Mouse (Mus musculus): ENCODE data around the gene Gm7982. TPM values are rescaled to one million over a fixed set of nuclear protein-coding genes. Genes with fewer than 3 reads are reported as not detected.
"Not testable (repeated sequence)": the region's sequence is repeated elsewhere in the genome, so short reads cannot be mapped to it uniquely, and the experiment has no call there.

Gene Gm7982
- not detected in 2 replicates for polyA plus RNA-seq (2014; fragmentation: Nextera tagmentation; extraction: Ambion mirVana)

DNA sequence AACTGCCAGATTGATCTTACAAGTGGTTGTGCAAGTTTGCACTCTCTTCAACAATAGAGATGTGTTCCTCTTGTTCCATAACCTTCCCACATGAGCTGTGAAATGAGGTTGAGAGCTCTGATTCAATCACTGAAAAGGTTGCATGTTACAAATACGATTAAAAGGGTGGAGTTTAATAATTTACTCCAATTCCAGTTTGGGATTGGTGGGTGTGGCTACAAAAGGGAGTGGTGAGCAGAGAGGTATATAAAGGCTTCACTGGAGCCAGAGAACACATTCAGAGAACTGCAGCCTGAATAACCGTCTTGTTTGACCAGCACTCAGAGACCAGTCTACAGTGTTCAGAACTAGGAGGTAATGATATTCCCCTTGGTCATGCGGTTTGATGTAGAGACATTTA lies at the start of gene Gm7982:
Gene Gm7982, plus strand, starts transcription at position 301 of the 400 bp plus-strand sequence.
- ATAC-seq (ENCODE audit: low read depth); H3K9ac ChIP-seq (ENCODE audit: low read depth, low read length); DNase-seq (ENCODE audit: low spot score); H3K27ac ChIP-seq (replicated peaks; ENCODE audit: low read depth, low read length); H3K36me3 ChIP-seq (ENCODE audit: control insufficient read depth, insufficient read depth, low read length); H3K9me3 ChIP-seq (ENCODE audit: control insufficient read depth, low read length); H3K4me3 ChIP-seq (ENCODE audit: low read depth, low read length); H3K4me2 ChIP-seq (ENCODE audit: low read depth, low read length); H3K4me1 ChIP-seq (ENCODE audit: control insufficient read depth, insufficient read depth, low read length); H3K27me3 ChIP-seq (replicated peaks; ENCODE audit: control insufficient read depth, insufficient read depth, low read length): not testable (repeated sequence)
- no CpG with 5 or more reads among the region's 3 CpGs for WGBS

DNA sequence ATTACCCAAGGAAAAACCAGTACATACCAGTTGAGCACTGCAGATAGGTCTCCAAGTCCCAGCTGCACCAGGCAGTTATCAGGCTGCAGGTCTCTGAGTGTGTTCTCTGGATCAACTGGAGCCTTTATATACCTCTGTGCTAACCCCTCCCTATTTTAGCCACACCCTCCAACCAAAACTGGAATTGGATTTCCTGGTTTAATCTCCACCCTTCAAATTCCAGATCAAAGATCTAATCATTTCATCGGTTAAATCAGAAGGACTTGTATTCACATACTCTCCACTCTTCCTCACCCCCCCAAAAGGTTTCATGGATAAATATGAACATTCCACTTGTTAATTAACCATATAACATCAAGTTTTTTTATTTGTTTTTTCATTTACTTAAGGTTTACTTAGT lies 5.7 kb upstream of the Gm7982 start, which contains the start of gene Gm7978:
Gene Gm7978, minus strand, starts transcription at position 101 of the 400 bp plus-strand sequence.
- not testable (repeated sequence) for DNase-seq (ENCODE audit: low spot score); H3K4me3 ChIP-seq (ENCODE audit: low read depth, low read length); H3K27ac ChIP-seq (replicated peaks; ENCODE audit: low read depth, low read length); H3K27me3 ChIP-seq (replicated peaks; ENCODE audit: control insufficient read depth, insufficient read depth, low read length); H3K4me2 ChIP-seq (ENCODE audit: low read depth, low read length); H3K4me1 ChIP-seq (ENCODE audit: control insufficient read depth, insufficient read depth, low read length); H3K9me3 ChIP-seq (ENCODE audit: control insufficient read depth, low read length); H3K9ac ChIP-seq (ENCODE audit: low read depth, low read length); H3K36me3 ChIP-seq (ENCODE audit: control insufficient read depth, insufficient read depth, low read length); ATAC-seq (ENCODE audit: low read depth)
- no CpG with 5 or more reads among the region's 1 CpGs for WGBS

DNA sequence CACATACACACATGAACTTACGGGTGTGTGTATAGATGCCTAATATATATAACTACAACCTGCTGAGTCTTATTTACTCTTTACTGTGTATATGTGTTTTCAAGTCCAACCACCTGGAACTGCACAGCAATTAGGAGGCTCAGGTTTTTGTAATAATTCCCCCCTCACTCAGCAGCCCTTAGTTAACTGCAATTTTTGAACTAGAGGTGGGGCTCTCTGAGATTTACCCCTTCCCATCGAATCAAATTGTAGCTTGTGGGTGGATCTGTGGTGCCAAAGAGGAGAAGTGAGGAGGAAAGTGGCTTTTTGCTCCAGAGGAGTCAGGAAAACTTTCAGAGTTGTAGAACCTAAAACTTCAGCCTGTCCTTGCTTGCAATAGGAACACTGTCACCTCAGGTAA lies 33.9 kb downstream of the Gm7982 start, which contains the start of gene E330014E10Rik:
Gene E330014E10Rik, plus strand, starts transcription at position 301 of the 400 bp plus-strand sequence.
- no CpG with 5 or more reads among the region's 2 CpGs for WGBS
- not testable (repeated sequence) for DNase-seq (ENCODE audit: low spot score); H3K9me3 ChIP-seq (ENCODE audit: control insufficient read depth, low read length); ATAC-seq (ENCODE audit: low read depth); H3K4me2 ChIP-seq (ENCODE audit: low read depth, low read length); H3K27me3 ChIP-seq (replicated peaks; ENCODE audit: control insufficient read depth, insufficient read depth, low read length); H3K9ac ChIP-seq (ENCODE audit: low read depth, low read length); H3K36me3 ChIP-seq (ENCODE audit: control insufficient read depth, insufficient read depth, low read length); H3K27ac ChIP-seq (replicated peaks; ENCODE audit: low read depth, low read length); H3K4me3 ChIP-seq (ENCODE audit: low read depth, low read length); H3K4me1 ChIP-seq (ENCODE audit: control insufficient read depth, insufficient read depth, low read length)

Other genes with a start within 250 kb of the Gm7982 start
- gene Gm3286, start 231.3 kb upstream of the Gm7982 start, polyA plus RNA-seq (2014; fragmentation: Nextera tagmentation; extraction: Ambion mirVana): not detected in 2 replicates
- not detected in 2 replicates for gene Gm7971, start 147.1 kb upstream of the Gm7982 start, polyA plus RNA-seq (2014; fragmentation: Nextera tagmentation; extraction: Ambion mirVana)
- not detected in 2 replicates for gene Gm7978, start 5.8 kb upstream of the Gm7982 start, polyA plus RNA-seq (2014; fragmentation: Nextera tagmentation; extraction: Ambion mirVana)
- gene E330014E10Rik, start 34.0 kb downstream of the Gm7982 start, polyA plus RNA-seq (2014; fragmentation: Nextera tagmentation; extraction: Ambion mirVana): not detected in 2 replicates
- 8.0 and 8.5 TPM in 2 replicates for gene Cxcl13, start 214.9 kb downstream of the Gm7982 start, polyA plus RNA-seq (2014; fragmentation: Nextera tagmentation; extraction: Ambion mirVana)